Mouse (Mus musculus) kidney, adult 2 months (tissue): ENCODE results near the gene Cdc42ep4.

ENCODE experiments used
- CTCF ChIP-seq: fragments of 200-500 bp; conservative IDR thresholded peaks from 2 replicates; pipeline ENCODE4 v1.5.1; 2011; ENCODE audit warnings: low read depth, mild to moderate bottlenecking, control low read depth, low read length, moderate library complexity, mixed read lengths; ENCODE audit not compliant: insufficient read depth, insufficient read length
- POLR2A ChIP-seq: fragments of 200-500 bp; IDR thresholded peaks from one replicate; pipeline ENCODE4 v1.6.1; 2011; ENCODE audit warnings: low read depth, low read length, control low read depth

DNA sequence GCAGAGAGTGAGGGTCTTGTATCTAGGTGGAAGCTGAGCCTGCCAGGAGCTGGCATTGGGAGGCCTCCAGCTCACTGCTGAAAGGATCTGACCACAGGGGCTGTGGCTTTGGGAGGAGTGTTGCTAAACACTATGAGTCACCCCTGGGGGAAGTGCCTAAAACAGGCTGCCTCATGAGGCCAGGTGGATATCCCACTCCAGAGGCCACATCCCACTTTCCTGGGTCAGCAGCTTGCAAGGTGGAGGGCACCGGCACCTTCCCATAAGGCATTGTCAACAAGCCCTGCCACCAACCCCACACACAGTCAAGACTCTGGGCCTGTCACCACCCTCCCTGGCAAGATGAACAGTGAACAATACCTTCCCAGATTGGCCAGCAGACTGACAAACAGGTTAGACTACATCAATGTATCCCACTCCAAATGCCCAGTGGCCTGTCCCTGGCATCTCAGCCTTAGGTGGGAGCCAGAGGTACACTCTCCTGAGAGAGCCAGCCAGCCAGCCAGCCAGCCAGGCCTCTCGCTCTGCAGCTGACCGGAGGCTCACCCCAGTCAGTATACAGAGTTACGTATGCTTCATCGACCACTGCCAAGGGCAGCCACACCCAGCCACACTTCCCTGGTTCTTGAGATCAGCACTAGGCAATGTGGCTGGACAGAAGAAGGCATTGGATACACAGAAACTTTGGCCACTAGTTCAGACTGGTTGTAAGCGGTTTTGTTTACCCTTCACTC is 17.9 kb downstream of the Cdc42ep4 start:
- no peak for TF ChIP-seq CTCF
- no peak for TF ChIP-seq POLR2A
